Mouse (Mus musculus) CH12.LX (cell line): Measurements from ENCODE around the gene Stn1.

ENCODE experiments used
- EP300 ChIP-seq: IDR thresholded peaks from 2 replicates; pipeline ENCODE4 v1.6.1; 2011; ENCODE audit warnings: low read length, improper control_type of control experiment
- GABPA ChIP-seq: IDR thresholded peaks from 2 replicates; pipeline ENCODE4 v1.6.1; 2012; ENCODE audit warnings: low read depth, low read length, improper control_type of control experiment, inconsistent platforms; ENCODE audit not compliant: insufficient replicate concordance
- HCFC1 ChIP-seq: IDR thresholded peaks from 2 replicates; pipeline ENCODE4 v1.6.1; 2012; ENCODE audit warnings: low read depth, mild to moderate bottlenecking, inconsistent platforms, low read length, improper control_type of control experiment
- POLR2A ChIP-seq: IDR thresholded peaks from 2 replicates; pipeline ENCODE4 v1.6.1; 2011; ENCODE audit warnings: low read depth, mild to moderate bottlenecking, improper control_type of control experiment, low read length
- RCOR1 ChIP-seq: conservative IDR thresholded peaks from 2 replicates; pipeline ENCODE4 v1.6.1; 2012; ENCODE audit warnings: low read depth, mild to moderate bottlenecking, inconsistent platforms, low read length, improper control_type of control experiment
- SIN3A ChIP-seq: IDR thresholded peaks from 2 replicates; pipeline ENCODE4 v1.6.1; 2012; ENCODE audit warnings: low read length, improper control_type of control experiment, inconsistent platforms
- UBTF ChIP-seq: IDR thresholded peaks from 2 replicates; pipeline ENCODE4 v1.6.1; 2012; ENCODE audit warnings: low read depth, mild to moderate bottlenecking, inconsistent platforms, low read length, improper control_type of control experiment, moderate library complexity
- USF2 ChIP-seq: conservative IDR thresholded peaks from 2 replicates; pipeline ENCODE4 v1.6.1; 2011; ENCODE audit warnings: low read depth, low read length, improper control_type of control experiment

DNA sequence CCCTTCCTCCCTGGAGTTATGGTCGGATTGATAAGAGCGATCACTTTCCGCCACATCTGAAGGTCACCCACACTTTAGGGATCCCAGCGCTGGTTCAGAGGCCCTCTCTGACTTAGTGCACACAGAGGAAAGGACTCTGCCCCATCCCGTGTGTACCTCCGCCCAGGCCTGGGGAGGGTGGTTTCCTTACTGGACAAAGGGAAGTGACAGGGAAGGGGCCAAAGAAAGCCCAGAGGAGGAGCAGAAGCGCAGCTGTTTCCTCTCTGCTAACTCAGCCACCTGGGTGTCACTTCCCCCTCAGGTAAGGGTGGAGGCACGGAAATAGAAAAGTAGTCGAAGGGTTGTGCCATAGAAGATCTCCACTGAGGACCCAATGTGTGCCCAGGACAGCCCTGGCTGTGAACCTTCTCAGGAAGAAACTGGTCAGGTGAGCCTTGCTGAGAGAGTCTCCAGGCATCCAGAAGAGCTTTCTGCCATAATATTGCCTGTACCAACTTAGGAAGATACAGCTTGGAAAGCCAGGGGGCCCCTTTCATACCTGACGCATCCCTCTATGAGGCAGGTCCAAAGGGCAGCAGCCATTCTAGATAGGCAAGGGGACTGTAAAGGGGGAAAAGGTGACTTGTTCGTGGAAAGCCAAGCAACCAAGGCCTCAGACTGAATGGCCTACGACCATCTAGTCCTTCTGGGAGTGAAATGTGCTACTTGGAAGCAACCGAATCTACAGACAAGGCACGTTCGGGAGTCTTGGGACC is 82.1 kb downstream of the Stn1 start:
- TF ChIP-seq UBTF (no peak), USF2 (no peak), EP300 (0 out of 2 replicates have a peak, but pooled peaks have one; percentile 32), SIN3A (no peak), POLR2A (no peak), HCFC1 (no peak), GABPA (no peak), RCOR1 (no peak)
